Mouse (Mus musculus) fibroblast of lung, adult 2 months (primary cell): ENCODE results near the gene Bean1.

Experiments
- DNase-seq: peaks from one replicate; pipeline ENCODE4 v3.0.0-alpha.2; 2011; ENCODE audit warnings: low read depth

Gene Bean1

DNA sequence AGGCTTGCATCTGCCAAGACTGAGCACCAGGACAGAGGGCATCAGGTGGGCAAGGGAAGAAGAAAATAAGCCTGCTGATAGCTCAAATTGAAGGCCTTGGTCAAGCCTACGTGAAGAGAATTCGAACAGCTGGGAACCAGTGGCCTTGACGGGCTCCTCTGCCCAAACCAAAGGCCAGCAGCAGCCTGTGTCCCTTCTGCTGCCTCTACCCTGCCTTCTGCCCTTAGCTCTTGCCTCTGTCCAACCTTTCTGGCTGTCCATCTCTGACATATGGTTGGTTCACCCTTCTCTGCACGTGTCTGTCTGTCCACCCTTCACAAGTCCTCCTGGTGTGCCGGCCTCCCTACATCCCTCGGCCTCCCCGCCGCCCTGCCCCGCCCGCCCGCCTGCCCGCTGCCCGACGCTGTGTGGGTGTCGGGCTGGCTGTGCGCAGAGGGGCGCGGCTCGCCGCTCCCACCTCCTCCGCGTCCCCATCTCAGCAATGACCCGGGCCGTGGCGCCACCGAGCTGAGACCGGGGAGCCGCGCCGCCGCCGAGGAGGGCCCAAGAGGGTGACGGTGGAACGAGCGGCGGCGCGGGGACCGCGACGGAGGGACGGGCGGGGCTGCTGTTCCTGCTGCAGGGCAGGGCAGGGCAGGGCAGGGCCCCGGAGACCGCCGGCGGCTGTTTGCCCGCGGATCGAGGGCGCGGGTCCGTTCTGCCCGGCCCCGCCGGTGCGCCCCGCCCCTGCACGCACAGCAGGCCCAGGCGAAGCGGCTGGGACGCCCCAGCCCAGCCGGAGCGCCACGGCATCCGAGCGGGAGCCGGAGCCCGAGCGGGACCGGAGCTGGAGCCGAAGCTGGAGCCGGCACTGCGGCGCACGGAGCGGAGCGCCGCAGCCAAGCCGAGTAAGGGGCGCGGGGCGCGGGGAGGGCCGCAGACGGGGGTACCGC, at the start of gene Bean1:
Gene Bean1, plus strand, starts transcription at position 325 of the 932 bp plus-strand sequence.
- no peak for DNase-seq

DNA sequence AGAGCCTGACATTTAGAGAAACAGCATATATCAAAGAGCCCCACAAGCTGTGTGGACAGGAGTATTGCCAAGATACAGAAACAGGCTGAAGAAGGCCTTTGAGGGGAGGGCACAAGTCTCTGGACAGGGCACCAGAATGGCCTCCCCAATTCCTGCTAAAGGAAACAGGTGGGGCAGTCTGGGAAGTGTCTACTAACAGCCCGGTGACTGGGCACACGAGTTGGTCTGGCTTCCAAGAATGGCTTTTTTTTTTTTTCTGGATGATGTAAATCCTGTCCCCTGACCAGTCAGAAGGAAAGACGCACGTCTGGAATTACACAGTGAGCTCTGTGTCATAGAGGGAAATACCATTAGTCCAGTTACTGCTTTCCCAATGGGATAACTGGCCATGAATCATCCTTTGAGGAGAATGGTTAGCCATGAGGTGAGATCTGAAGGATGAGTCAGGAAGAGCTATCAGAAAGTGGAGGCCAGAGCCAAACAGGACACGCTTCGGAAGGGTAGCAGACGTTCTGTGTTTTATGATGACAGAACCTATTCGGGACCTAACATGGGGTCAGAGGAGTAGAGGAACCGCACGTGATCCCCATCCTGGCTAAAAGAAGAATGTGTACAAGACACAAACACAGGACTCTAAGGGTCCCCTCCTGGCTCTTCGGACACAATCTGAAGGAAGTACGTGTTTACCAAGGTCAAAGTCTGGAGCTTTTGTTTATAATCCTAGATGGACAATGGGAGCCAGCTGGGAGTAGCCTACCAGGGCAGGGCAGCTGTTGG, 48.4 kb upstream of the Bean1 start:
- DNase-seq = peak; percentile 19

DNA sequence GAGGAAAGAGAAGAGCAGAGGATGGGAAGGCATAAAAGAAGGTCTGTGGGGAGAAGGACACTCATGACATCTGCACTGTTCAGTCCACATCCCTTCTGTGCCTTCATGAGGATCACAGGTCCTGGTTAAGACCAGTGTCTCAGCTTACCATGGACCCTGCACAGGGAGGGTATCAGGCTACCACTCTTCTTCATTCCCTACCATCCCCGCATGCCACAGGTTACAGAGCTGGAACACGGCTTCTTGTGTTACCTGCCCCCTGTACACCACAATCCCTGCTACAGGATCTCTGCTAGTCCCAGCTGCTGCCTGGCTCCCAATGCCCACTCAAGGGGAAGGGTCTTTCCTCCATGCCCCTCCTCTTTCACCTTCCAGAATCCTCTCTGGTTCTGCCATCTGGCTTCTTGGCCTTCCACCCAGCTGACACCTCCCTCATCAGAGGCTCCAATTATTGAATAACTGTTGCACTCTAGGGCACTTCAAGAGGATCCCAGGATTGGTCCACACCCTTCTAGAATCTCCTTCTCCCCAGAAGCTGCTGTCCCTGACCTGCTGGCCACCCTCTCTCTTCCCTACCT, 47.1 kb upstream of the Bean1 start:
- no peak for DNase-seq

DNA sequence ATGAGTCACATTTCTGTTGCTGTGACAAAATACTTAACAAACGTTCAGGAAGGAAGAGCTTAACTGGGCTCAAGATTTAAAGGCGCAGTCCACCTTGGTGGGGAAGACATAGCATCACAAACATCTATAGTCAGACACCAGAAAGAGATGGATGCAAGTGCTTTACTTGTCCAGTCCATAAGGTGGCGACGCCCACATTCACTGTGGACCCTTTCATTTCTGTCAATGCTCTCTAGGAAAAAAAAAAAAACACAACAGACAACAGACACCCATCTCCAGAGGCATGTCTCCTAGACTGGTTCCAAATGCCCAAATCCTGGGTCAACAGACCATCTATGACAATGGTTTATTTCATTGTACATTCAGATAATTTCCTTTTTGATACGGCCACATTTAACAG, 45.7 kb upstream of the Bean1 start:
- no peak for DNase-seq

DNA sequence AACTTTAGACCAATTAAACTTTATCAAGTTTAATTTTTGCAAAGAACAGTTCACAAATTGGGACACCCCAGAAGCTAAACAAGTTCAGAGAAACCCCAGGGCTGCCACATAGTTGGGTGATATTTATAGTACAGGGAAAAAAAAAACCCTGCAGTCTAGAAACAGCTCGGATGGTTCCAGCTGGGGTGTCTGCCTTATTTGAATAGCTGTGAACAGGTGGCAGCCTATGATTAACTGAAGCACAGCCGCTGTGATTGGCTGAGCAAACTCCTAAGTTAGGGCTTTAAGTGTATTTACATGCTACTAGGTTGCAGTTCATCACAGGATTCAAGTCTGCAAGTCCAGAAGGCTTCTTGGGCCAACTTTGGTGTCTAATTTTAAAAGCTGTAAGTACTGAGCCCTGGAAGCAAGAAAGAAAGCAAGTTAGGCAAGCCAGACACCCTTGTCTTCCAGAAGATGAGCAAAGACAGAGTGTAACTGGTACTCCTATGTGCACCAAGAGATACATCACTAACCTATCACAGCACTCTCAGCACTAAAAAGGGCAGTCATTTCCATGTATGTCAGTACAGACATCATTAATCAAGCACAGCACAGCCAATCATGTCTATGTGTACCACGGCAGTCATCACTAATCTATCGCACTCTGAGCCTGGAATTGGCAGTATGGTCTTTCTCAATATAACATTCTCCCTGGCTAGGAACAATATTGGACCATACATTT, 42.9 kb upstream of the Bean1 start:
- DNase-seq = no peak

DNA sequence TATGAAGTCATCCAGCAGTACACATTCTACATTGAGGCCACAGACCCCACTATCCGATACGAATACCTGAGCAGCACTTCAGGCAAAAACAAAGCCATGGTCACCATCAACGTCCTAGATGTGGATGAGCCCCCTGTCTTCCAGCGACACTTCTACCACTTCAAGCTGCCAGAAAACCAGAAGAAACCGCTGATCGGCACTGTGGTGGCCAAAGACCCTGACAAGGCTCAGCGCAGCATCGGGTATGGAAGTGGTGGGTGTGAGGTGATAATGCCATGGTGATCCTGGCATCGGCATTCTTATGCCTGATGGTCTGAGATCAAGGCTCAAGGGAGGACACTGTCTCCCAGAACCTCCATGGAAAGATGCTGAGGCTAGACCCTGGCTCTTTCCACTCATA, 39.3 kb upstream of the Bean1 start:
- no peak for DNase-seq

DNA sequence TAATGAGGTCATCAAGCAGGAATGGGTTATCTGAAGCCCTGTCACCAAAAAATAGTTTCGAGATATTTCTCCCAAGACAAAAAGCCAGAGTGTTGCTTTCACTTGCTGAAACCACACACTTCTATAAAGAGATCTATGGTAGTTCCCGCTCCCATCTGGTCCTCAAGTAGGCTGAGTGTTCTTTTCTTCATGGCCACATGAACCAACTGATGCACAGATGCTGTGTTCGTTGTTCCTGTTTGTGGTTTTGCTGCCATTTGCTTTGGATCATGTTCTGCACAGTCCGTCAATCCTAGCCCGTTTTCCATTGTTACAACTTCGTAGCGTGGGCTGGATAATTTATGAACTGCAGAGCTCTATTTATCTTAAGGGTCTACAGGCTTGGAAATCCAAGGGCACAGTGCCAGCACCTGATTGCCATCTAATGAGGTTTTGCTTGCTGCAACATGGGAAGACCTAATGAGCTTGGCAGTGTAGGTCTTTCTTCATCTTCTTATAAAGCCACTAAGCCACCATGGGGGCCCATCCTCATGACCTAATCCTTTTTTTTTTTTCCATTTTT, 38.7 kb upstream of the Bean1 start:
- no peak for DNase-seq

DNA sequence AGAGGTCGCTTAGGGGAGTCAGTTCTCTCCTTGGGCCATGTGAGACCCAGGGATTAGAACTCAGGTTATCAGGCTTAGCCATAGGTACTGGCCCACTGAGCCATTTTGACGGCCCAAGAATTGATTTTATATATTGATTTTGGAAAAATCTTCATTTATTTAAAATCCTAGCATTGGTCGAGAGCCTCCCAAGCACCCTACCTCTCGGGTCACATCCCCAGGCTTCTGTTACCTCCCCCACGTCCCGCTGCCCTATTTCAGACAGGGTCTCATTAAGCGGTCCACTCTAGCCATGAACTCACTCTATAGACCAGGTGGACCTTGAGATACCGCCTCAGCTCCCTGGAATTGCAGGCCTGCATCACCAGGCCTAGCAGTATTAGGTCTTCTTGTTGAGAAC, 35.7 kb upstream of the Bean1 start:
- no peak for DNase-seq

DNA sequence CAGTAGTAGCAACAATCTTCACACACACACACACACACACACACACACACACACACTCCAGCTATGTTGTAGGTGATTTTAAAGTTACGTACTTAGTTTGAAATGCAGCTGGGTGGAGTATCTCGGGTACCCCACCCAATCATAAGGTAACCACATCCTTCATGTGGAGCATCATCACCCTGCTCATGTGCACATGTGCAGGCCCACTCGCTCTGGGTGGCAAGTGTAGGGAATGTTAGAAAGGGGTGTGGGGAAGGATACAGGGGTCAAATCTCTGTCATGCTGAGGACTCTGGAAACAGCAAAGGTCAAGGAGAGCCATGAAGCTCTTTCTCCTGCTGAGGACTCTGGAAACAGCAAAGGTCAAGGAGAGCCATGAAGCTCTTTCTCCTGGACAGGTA, 34.0 kb upstream of the Bean1 start:
- no peak for DNase-seq

DNA sequence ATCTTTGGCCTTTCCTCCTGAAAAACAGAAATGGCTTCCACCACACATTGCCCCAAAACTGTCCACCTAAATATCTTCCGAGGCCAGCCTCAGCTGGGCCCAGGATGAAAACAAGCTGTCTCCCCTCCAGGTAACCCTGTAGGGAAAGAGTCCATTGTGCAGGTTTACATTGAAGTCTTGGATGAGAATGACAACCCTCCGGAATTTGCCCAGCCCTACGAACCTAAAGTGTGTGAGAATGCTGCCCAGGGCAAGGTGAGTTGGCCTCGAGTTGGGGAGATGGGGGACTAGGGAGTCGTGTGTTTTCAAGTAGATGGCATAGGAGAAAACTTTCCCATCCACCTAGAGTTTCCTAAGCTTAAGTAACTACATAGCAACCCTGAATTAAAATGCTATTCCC, 32.6 kb upstream of the Bean1 start:
- DNase-seq = no peak

DNA sequence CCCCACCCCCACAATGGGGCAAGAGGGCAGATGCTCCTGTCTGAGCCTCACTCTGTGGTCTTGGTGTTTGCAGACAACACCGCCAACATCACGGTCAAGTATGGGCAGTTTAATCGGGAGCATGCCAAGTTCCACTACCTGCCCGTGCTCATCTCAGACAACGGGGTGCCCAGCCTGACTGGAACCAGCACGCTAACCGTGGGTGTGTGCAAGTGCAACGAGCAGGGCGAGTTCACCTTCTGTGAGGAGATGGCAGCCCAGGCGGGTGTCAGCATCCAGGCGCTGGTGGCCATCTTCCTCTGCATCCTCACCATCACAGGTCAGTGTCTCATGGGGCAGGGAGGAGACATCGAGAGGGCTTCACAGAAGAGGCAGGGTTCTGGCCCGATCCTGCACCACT, 29.6 kb upstream of the Bean1 start:
- no peak for DNase-seq

DNA sequence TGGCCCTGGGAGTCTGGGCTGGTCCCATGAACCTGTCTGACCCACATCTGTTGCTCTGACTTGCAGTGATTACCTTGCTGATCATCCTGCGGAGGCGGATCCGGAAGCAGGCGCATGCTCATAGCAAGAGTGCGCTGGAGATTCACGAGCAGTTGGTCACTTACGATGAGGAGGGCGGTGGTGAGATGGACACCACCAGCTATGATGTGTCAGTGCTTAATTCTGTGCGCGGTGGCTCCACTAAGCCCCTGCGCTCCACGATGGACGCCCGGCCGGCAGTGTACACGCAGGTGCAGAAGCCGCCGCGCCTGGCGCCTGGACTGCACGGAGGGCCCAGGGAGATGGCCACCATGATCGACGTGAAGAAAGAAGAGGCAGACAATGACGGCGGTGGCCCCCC, 27.8 kb upstream of the Bean1 start:
- DNase-seq = no peak

DNA sequence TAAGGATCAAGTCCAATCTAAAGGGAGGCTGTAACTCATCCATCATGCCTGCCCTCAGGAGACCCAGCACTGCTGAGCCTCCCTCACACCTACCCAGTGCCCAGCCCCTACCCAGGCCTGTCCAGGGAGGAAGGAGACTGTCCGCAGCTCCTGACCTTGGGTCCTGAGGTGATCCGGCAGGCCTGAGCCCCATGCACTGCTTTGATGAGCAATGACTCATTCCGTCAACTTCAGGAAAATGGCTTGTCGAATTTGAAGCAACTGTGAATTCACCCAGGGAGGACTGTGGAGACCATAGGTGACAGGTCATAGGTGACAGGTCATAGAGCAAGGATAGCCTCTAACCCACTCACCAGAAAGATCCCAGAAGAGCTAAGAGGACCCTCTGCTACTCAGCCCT, 26.9 kb upstream of the Bean1 start:
- DNase-seq = no peak

DNA sequence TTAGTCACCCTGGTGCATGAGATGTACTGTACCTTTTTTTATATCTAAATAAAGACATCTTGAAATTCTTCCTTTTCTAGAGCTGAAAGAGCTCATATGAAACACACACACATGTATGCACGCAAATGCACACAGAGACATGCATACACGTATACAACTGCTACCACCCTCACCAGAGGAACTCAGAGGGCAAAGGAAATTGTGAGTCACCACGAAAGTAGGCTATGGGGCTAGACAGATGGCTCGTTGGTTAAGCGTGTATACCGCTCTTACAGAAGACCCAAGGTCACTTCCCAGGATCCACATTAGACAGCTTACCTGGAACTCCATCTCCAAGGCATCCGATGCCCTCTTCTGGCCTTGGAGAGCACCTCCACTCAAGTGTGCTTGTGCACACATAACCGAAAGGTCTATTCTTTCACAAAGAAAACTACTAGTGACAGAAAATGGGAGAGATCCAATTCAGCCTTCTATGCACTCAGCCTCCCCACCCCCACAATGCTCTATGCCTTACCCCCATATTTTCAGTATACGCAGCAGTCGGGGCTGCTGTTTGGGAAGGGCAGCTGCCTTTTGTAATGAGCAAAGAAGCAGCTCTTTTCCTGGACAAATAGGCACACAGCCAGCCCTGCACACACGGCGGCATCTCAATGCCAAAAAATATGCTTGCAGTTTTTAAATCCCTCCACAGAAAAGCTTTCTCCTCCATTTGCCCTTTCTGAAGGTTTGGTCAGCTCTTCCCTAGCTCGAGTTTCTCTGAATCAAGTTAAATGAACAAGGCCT, 25.6 kb upstream of the Bean1 start:
- DNase-seq = no peak

DNA sequence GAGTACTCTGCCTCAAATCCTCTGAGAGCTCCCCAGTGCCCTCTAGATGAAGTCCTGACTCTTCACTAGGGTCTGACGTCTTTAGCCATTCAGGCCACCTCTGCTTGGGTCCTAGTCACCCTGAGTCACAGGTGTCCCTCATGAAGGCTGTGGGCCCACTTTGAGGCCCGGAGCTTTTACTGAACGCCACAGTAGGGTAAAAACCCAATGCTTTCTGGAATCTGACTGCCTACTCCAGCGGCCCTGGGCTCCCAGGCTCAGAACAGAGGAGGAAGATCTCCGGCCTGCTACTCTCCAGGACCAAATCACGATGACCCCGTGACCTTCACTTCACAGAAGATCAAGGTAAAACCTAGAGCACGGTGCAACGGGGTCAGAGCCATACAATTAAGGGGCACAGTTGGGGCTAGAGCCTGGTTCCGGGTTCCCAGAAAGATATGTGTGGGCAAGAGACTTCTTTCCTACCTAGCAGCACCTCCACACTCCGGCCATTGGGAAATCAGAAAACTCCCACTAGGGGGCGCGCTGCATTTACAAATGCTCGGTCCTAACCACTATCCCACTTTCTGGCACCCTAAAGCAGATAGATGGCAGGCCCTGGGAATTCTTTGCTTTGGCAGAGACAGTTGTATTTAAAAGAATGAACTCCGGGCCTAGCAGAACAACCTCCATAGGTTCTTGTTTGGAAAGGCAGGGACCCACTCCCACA, 24.1 kb upstream of the Bean1 start:
- DNase-seq = peak; percentile 22

DNA sequence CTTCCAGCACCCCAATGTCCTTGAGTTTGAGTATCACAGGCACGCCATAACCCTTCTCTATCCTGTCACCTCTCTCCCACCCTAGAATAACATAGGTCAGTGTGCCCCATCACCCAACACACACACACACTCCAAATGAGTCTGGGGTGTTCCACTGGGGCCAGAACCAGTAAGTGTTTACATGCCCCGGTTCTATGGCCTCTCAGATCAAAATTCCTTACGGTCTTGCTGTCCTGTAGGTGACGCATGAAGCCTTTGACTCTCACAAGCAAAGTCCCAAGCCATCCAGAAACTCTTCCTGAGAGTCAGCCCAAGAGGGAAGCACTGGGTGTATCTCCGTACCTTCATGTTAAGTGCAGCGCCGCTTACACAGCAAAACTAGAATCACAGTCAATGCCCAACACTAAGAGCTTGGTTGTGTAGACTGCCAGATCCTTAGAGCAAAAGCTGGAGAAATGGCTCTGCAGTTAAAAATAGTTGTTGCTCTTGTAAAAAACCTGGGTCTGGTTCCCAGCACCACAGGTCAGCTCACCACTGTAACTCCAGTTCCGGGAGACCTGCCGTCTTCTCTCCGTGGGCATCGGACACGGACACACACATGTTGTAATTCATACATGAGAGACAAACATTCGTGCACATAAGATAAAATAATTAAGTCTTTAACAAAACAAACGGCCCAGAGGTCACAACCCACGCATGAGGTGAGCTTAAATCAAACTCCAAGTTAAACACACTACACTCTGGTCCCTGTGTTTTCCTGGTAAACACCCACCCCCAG, 23.3 kb upstream of the Bean1 start:
- DNase-seq = no peak

DNA sequence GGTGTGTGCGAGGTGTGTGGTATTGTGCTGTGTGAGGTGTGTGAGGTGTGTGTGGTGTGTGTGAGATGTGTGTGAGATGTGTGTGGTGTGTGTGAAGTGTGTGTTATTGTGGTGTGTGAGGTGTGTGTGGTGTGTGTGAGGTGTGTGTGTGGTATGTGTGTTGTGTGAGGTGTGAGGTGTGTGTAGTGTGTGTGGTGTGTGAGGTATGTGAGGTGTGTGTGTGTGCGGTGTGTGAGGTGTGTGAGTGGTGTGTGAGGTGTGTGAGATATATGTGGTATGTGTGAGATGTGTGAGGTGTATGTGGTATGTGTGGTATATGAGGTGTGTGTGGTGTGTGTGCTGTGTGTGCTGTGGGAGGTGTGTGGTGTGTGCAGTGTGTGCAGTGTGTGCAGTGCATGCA, 22.3 kb upstream of the Bean1 start:
- DNase-seq = no peak

DNA sequence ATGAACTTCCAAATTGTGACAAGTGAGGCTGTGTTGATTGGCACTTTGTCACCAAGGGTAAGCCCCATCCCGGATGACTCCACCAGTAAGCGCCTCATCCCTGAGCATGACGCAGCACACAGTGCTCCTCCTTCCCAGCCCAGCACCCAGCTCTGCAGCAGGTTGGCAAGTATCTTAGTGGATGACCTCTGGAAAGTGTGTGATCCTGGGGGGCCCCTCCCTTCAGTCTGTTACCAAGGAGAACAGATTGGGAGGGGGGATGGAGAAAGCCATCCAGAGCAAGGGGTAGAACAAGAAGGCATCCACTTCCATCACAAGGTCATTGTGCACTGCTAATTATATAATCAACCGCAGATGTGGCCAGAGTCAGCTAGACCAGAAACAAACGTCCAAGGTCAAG, 9.5 kb upstream of the Bean1 start:
- DNase-seq = no peak

DNA sequence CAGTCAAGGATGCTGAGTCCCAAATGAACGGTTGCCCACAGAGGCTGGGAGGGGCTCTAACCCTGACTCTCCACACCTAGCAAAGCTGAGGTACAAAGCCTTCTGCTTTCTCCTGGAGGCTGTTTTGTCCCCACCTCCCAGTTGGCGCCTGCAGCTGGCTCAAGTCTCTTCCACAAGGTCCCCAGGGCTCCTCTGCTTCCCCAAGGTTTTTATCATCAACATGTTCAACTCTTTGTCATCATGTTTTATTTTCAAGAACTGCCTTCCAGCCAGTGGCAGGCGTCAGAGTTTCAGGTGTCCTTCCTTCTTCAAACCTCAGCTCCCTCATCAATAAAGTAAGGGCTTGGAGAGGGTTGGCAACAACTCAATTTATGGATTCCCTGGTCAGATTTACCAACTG, 781 bp upstream of the Bean1 start:
- DNase-seq = no peak
